Comparison of ENCODE assay signal across 8 mouse cellular contexts in genomic region chr5:124351604-124352003, GRCm38 (mm10). TPM values are rescaled to one million over a fixed set of nuclear protein-coding genes. Genes with fewer than 3 reads are reported as not detected.
A peak's percentile ranks its signal among the peaks of the same experiment; 100 is the strongest.
DNase-seq lines count a peak whose midpoint lies in the region; ATAC-seq lines count a peak whose summit lies in the region.

No protein-coding gene starts in this region.

- H3K4me1 ChIP-seq in heart, embryonic 15.5 days (replicated peaks), result peaks cover 27% of the 10 kb centered on the region
- H3K4me1 ChIP-seq in hindbrain, embryonic 12.5 days, result peaks cover 36% of the 10 kb centered on the region
- H3K4me1 ChIP-seq in midbrain, embryonic 13.5 days (replicated peaks), result peaks cover 48% of the 10 kb centered on the region

- peak overlapping the region; percentile 99 for H3K27ac ChIP-seq in heart, embryonic 15.5 days
- peak overlapping the region; percentile 100 for H3K27ac ChIP-seq in hindbrain, embryonic 12.5 days
- H3K27ac ChIP-seq in midbrain, embryonic 13.5 days, result peak overlapping the region; percentile 99

- WGBS in heart, embryonic 15.5 days, result 47% methylated on average over 3 of the region's 3 CpGs
- WGBS in hindbrain, embryonic 12.5 days, result 32% methylated on average over 3 of the region's 3 CpGs
- WGBS in midbrain, embryonic 13.5 days, result 33% methylated on average over 3 of the region's 3 CpGs

- H3K4me2 ChIP-seq in heart, embryonic 15.5 days, result peak overlapping the region; percentile 94
- peak overlapping the region; percentile 81 for H3K4me2 ChIP-seq in hindbrain, embryonic 12.5 days (replicated peaks)
- peak overlapping the region; percentile 95 for H3K4me2 ChIP-seq in midbrain, embryonic 13.5 days (replicated peaks)

- no peak for DNase-seq in heart, postnatal 4 days
- DNase-seq in ZHBTc4 (ENCODE audit: low read depth, low spot score), result peak; percentile 8
- no peak for DNase-seq in layer of hippocampus, postnatal 14 days (ENCODE audit: low spot score in 2 of 2)
- no peak for DNase-seq in adrenal gland, adult 2 months
- DNase-seq in layer of hippocampus, postnatal 10 days (ENCODE audit: low spot score in 2 of 2), result no peak

- H3K36me3 ChIP-seq in heart, embryonic 15.5 days, result peaks cover 22% of the 10 kb centered on the region
- H3K36me3 ChIP-seq in hindbrain, embryonic 12.5 days, result peaks cover 25% of the 10 kb centered on the region
- H3K36me3 ChIP-seq in midbrain, embryonic 13.5 days, result peaks cover 29% of the 10 kb centered on the region

- H3K9me3 ChIP-seq in heart, embryonic 15.5 days (replicated peaks), result no peaks in the 10 kb centered on the region
- no peaks in the 10 kb centered on the region for H3K9me3 ChIP-seq in hindbrain, embryonic 12.5 days (replicated peaks)
- no peaks in the 10 kb centered on the region for H3K9me3 ChIP-seq in midbrain, embryonic 13.5 days

- ATAC-seq in heart, embryonic 15.5 days (replicated peaks; ENCODE audit: insufficient number of reproducible peaks, insufficient read depth, low FRiP score, low read depth), result no peak
- ATAC-seq in hindbrain, embryonic 12.5 days (ENCODE audit: low FRiP score), result peak; percentile 12; the same call in 1 of the 2 replicates
- peak; percentile 3 for ATAC-seq in midbrain, embryonic 13.5 days

- H3K9ac ChIP-seq in heart, embryonic 15.5 days, result peak overlapping the region; percentile 99
- peak overlapping the region; percentile 100 for H3K9ac ChIP-seq in hindbrain, embryonic 12.5 days
- peak overlapping the region; percentile 99 for H3K9ac ChIP-seq in midbrain, embryonic 13.5 days (replicated peaks)

- H3K27me3 ChIP-seq in heart, embryonic 15.5 days, result no peaks in the 10 kb centered on the region
- no peaks in the 10 kb centered on the region for H3K27me3 ChIP-seq in hindbrain, embryonic 12.5 days
- H3K27me3 ChIP-seq in midbrain, embryonic 13.5 days, result no peaks in the 10 kb centered on the region

- peak overlapping the region; percentile 97 for H3K4me3 ChIP-seq in heart, embryonic 15.5 days
- peak overlapping the region; percentile 98 for H3K4me3 ChIP-seq in hindbrain, embryonic 12.5 days
- H3K4me3 ChIP-seq in midbrain, embryonic 13.5 days (replicated peaks), result peak overlapping the region; percentile 94

RNA-seq across cellular contexts. Expression of gene Cdk2ap1, which starts 11.3 kb away (rescaled TPM):
- polyA plus RNA-seq in heart, embryonic 15.5 days (2015; fragmentation: Nextera tagmentation; extraction: Ambion mirVana), result 87.9 and 109 TPM in 2 replicates
- total RNA-seq in heart, postnatal 4 days (2021), result 100 to 1,000 TPM; 201 to 202 TPM
- polyA plus RNA-seq in hindbrain, embryonic 12.5 days (2016; fragmentation: Nextera tagmentation; extraction: Ambion mirVana), result 142 and 163 TPM in 2 replicates
- polyA plus RNA-seq in midbrain, embryonic 13.5 days (2015; fragmentation: Nextera tagmentation; extraction: Ambion mirVana), result 78.7 and 82.5 TPM in 2 replicates
- total RNA-seq in layer of hippocampus, postnatal 14 days (2021), result 10 to 100 TPM; 95.4 to 99.6 TPM
- 100 to 1,000 TPM; 161 to 168 TPM for total RNA-seq in adrenal gland, adult 2 months (2021)
- polyA plus RNA-seq in adrenal gland, adult 2 months (2012; rRNA removed), result 88.7 and 116 TPM in 2 replicates
- 100 to 1,000 TPM in 1 of 2 experiments, 10 to 100 TPM in 1; 97.5 to 106 TPM for total RNA-seq in layer of hippocampus, postnatal 10 days (2021)

RNA-seq across cellular contexts. Expression of gene 2810006K23Rik, which starts 23.7 kb away (rescaled TPM):
- 17.4 and 19.0 TPM in 2 replicates for polyA plus RNA-seq in heart, embryonic 15.5 days (2015; fragmentation: Nextera tagmentation; extraction: Ambion mirVana)
- total RNA-seq in heart, postnatal 4 days (2021), result 10 to 100 TPM; 11.7 to 13.0 TPM
- polyA plus RNA-seq in hindbrain, embryonic 12.5 days (2016; fragmentation: Nextera tagmentation; extraction: Ambion mirVana), result 16.6 and 20.0 TPM in 2 replicates
- 15.9 and 16.7 TPM in 2 replicates for polyA plus RNA-seq in midbrain, embryonic 13.5 days (2015; fragmentation: Nextera tagmentation; extraction: Ambion mirVana)
- 10 to 100 TPM; 13.8 to 15.8 TPM for total RNA-seq in layer of hippocampus, postnatal 14 days (2021)
- total RNA-seq in adrenal gland, adult 2 months (2021), result 10 to 100 TPM; 14.1 to 17.0 TPM
- 5.8 and 6.0 TPM in 2 replicates for polyA plus RNA-seq in adrenal gland, adult 2 months (2012; rRNA removed)
- 10 to 100 TPM in 1 of 2 experiments, 1 to 10 TPM in 1; 9.9 to 12.7 TPM for total RNA-seq in layer of hippocampus, postnatal 10 days (2021)

RNA-seq across cellular contexts. Expression of gene Mphosph9, which starts 23.8 kb away (rescaled TPM):
- polyA plus RNA-seq in heart, embryonic 15.5 days (2015; fragmentation: Nextera tagmentation; extraction: Ambion mirVana), result 10.2 TPM in 2 replicates
- total RNA-seq in heart, postnatal 4 days (2021), result 10 to 100 TPM; 12.1 to 13.9 TPM
- polyA plus RNA-seq in hindbrain, embryonic 12.5 days (2016; fragmentation: Nextera tagmentation; extraction: Ambion mirVana), result 17.5 and 18.6 TPM in 2 replicates
- 15.4 and 16.5 TPM in 2 replicates for polyA plus RNA-seq in midbrain, embryonic 13.5 days (2015; fragmentation: Nextera tagmentation; extraction: Ambion mirVana)
- 10 to 100 TPM; 15.0 to 17.8 TPM for total RNA-seq in layer of hippocampus, postnatal 14 days (2021)
- 1 to 10 TPM; 7.7 to 8.8 TPM for total RNA-seq in adrenal gland, adult 2 months (2021)
- 1.6 and 2.1 TPM in 2 replicates for polyA plus RNA-seq in adrenal gland, adult 2 months (2012; rRNA removed)
- total RNA-seq in layer of hippocampus, postnatal 10 days (2021), result 10 to 100 TPM; 21.9 to 24.2 TPM
